Mouse (Mus musculus) mesoderm, embryonic 11.5 days (tissue): ENCODE data around the gene Sacs.
A peak's percentile ranks its signal among the peaks of the same experiment; 100 is the strongest.

Experiments used
- DNase-seq: peaks from one replicate; pipeline ENCODE4 v3.0.0-alpha.2; 2012; ENCODE audit warnings: low read depth, low spot score

Sacs gene

DNA sequence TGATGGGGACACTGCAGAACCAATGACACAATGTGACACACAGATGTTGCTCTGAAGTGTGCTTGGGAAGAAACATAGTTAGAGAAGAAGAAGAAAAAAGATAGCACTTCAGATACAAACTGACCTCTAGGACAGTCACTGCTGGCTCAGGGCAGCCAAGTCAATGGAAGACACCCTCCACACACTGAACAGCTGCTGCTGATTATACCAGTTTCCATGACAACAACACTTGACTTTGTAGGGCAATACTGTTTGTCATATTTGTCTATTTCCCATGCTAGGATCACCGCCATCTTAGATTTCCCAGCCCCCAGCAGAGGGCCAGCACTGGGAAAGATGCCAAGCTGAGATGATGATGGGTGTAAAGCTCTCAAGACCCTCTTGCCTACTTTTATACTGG, 22.7 kb downstream of the Sacs start:
- no peak for DNase-seq

DNA sequence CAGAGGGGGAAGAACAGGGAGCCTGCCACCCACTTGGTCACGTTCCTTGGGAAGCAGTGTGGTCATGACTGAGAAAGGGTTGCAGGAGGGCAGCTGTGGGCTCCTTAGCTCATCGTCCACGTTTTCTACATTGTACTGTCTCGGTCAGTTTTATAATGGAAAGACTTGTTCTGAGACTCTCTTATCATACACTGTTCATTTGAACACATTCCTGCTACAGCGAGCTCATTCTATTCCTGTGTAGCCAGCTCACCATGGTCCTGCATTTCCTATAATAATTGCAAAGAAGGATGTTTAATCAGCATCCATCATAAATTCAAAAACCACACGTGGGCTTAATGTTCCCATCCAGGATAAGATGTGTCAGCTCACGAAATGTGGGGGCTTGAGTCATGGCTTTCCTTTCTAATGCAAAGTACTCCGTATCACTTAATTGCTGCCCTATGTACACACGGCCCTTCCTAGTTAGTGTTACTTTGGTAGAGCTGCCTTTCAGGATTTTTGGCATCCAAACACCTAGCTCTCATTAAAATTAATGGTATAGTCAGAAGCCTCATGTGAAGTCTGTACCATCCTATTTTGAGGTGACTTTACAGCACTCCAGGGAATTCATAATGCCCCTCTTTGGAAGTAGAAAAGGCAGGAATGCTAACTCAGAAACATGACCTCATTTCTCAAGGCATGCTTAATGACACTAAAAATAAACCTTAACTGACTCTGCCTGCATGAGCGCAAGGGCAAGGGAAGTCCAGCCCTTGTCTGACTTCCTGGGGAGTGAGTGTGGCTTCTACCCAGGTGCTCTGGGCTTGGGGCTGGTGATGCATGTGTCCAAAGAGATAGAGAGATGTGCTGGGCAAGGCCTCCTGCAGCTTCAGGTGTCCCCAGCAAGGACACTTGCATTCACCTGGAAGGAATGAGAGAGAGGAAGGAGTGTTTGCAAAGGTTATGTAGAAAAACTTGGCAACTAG, 23.4 kb downstream of the Sacs start:
- DNase-seq: no peak

DNA sequence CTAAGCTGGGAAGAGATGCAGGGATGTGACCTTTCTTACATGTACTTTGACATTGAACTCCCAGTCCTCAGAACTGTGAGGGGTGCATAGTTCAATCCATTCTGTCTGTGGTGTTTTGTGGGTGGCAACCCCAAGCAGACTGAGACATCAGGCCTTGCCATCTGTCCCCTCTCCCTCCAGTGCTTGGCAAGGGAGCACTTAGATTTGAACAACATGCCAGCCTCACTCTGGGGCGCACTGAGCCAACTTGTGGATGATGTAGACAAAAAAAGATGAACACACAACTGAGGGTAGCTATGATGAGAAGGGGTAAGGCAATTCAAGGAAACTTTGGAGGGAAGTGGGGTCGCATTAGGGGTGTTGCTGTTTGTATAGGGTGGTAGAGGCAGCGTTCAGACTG, 26.2 kb downstream of the Sacs start:
- no peak for DNase-seq

DNA sequence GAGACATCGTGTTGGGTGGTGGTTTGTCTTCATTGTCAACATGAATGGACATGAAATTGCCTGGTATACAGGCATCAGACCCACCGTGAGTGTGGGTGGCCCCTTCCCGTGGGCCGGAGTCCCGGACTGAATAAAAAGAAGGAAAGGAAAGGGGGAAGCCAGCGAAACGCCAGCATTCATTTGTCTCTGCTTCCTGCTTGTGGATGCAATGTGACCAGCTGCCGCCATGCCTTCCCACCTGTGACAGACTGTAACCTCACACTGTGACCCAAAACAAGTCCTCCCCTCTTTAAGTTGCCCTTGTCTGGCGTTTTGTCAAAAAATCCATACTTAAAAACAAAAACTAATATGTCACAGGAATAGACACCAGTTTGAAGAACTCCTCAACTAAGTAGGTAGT, 27.7 kb downstream of the Sacs start:
- DNase-seq: no peak

DNA sequence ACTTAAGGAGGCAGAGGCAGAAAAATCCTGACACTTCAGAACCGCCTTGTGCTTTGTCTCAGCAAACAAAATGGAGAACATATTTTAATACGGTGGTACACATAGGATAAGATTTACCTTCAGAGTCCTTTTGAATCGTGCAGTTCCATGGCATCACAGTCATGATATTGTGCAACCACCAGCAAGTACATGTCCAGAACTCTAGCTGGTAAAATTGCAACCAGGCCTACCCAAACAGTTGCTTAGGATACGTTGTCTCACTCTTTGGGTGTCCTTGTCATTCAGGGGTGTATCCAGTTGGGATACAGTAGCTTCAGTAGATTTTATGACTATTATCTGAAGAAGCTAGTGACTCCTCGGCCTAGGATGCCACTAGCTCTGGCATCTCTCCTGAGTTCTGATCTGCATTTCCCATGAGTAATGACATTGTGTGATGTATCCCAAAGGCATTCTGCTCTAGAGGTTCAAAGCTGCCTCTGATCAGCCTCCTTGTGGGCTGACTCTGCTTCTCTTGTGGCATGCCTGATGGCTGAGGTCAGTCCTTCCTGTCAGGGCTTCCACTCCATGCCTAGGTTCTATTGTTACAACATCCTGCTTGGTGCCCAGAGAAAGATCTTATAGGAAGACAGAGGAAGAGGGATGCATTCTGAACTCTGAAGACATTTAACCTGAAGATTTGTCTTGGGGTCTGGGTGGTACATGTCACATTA, 33.2 kb downstream of the Sacs start:
- no peak for DNase-seq

DNA sequence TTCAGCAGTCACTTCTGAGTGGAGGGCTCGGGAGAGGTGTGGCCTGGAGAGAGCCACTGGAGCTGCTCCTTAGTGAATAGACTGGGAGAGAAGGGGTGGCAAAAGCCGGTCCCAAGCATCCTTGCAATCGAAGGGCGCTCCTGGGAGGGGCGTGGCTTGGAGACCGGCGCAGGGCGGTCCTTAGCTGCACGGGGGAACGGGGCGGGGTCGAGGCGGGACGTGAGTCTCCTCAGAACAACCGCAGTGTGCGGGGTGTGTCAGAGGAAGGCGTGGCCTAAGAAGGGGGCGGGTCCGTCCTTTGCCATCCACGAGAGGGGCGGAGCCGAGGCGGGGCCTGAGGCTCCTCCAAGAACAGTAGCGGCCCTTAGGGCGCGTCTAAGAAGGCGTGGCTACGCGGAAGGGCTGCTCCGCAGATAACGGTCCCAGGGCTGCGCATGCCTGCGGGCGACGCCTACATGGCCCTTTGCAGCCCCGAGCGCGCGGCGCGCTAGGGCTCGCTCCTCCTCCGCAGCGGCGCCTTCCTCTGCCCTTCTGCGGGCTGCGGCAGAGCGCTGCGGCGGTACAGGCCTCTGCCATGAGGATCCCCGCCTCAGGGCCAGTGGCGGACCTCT, 34.4 kb downstream of the Sacs start:
- peak; percentile 100 for DNase-seq

DNA sequence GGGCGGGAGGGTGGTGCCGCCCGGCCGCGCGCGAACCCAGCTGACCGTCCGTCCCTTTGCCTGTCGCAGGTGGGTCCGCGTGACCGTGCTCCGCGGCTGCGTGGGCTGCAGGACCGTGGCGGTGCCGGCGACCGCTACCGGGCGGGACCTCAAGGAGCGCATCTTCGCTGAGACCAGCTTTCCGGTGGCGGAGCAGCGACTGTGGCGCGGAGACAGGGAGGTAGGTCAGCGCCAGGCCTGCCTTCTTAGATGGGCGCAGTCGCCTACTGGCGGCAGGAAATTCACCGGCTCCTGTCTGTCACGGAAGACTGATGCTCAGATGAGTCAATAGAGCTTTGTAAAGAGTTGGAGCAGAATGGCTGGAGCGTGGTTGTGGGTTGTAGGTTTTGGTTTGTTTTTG, 35.0 kb downstream of the Sacs start:
- peak; percentile 80 for DNase-seq

DNA sequence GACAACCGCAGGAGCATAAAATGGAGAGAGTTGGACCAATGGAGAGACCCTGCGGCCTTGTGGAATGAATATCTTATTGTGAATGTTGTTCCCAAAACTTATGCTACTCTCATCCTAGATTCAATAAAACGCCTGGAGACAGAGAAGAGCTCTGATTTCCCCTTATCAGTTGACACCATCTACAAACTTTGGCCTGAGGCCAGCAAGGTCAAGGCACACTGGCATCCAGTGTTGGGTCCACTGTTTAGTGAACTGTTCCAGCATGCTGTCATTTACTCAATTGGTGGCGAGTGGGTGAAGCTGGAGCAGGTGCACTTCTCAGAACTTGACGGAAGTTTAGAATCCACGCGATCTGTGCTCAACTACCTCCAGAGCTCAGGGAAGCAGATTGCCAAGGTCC, 53.6 kb downstream of the Sacs start:
- no peak for DNase-seq

DNA sequence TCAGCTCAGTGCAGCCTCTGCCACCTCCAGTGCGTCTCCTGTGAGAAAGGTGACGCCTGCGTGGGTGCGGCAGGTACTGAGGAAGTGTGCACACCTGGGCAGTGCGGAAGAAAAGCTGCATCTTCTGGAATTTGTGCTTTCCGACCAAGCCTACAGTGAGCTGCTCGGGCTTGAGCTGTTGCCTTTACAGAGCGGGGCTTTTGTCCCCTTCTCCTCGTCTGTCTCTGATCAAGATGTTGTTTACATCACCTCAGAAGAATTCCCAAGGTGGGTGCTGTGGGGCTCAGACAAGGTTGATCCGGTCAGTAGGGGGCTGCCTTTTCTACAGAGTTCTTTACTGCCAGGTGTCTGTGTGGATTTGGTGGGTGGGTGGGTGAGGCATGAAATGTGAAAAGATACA, 54.1 kb downstream of the Sacs start:
- DNase-seq: no peak

DNA sequence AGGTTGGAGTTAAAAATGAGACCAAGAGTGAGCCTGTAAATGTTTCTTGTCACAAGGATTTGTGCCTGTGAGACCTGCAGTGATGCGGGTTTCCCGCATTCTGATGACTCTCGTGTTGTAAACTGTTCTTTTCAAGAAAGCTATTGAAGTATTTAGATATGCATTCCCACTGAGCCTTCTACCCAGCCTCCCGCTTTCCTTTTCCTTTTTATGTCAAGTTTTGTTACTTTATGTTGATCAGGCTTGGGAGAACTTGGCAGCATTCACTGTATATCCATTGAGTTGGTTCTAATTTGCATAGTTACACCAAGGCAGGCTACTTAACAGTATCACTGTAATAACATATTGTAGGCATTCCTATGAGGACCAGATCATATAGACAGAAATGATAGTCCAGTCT, 56.2 kb downstream of the Sacs start:
- DNase-seq: no peak

DNA sequence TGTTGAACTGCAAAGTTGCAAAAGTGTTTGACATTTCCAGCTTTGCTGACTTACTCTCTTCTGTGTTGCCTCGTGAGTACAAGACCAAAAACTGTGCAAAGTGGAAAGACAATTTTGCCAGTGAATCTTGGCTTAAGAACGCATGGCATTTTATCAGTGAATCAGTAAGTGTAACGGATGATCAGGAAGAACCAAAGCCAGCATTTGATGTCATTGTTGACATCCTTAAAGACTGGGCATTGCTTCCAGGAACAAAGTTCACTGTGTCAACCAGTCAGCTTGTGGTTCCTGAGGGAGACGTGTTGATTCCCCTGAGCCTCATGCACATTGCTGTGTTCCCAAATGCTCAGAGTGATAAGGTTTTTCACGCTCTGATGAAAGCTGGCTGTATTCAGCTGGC, 71.9 kb downstream of the Sacs start:
- DNase-seq: no peak

DNA sequence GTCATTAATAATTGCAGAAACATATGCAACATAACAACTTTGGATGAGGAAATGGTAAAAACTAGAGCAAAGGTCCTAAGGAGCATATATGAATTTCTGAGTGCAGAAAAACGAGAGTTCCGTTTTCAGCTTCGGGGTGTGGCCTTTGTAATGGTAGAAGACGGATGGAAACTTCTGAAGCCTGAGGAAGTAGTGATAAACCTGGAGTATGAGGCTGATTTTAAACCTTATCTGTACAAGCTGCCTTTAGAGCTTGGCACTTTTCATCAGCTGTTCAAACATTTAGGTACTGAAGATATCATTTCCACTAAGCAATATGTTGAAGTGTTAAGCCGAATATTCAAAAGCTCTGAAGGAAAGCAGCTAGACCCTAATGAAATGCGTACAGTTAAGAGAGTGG, 73.5 kb downstream of the Sacs start:
- no peak for DNase-seq

DNA sequence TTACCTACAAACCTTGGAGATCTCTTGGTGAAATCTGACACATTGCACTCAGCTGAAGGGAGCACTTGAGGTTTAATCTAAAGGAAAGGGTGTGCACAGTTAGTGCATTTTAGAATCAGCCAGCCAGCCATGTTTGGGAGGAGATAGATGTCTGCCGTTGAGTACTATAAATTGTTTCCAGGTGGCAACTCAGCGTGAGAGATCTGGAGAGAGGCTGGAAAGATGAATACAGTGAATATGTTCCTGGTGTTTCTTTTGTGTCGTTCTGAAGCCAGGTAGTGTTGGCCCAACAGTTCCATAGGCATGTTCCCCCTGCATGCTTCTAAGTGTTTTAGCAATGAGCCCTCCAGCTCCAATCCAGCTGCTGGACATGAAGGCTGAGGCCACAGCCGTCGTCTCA, 82.9 kb downstream of the Sacs start:
- DNase-seq: no peak

DNA sequence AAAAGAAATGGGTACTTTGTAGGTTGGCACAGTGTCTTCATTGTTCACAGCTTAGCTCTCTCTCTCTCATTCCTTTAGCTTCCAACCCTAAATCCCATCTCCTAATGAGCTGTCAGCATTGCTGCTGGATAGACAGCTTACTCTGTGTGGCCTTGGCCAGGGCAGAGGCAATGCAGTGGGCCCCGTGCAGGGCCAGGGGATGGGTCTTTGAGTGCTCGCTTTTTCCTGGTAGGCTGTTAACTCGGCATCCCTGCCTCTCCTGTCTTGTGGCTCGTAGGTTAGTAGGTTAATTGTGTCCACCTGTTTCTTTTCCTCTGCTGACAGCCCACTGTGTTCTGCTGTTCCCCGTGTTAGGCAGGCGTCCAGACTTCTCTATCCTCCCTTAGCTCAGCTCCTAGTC, 84.2 kb downstream of the Sacs start:
- no peak for DNase-seq

DNA sequence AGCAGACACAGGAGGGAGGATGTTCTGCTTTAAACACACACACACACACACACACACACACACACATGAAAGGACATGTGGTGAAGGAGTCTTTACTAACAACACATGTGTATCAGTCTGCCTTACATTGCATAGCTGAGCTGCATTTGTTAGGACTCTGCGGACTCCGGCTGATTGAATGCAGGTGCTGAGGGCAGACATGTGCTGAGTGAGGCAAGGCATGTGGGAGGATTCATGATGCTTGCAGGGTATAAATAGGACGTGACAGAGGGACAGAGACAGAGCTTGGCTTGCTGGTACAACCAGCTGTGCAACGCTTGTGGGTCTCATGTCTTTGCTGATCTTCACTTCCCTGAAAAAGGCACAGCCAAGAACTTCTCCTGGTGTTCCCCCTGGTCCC, 85.5 kb downstream of the Sacs start:
- no peak for DNase-seq

DNA sequence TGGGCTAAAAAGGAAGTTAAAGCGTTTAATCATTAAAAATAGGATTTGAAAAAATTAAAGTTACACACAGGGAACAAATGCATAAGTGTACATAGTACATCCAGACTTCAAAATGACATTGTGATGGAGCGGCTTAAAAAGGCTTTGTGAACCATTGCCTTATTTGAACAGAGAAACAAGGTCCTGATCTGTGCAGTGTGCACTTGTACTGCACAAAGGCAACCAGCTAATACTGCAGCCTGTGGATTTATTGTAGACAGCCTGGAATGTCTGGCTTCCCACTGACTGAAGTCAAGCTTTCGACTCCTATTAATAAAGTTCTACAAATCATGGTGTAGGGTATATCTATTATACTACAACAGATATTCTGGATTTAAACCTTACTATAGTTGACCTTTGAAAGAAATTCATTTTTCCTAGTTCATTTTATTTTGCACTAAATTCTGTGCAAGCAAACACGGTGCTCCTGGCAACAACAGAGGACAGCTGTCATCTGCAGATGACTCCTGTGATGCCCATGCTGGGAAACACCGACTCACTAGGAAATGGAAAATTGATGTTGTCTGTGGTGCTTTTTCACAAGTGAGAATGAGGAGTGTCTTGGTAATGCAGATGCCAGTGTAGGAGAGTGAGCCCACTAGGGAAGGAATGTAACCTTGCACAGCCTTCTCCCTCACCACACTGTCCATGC, 86.3 kb downstream of the Sacs start:
- DNase-seq: no peak

DNA sequence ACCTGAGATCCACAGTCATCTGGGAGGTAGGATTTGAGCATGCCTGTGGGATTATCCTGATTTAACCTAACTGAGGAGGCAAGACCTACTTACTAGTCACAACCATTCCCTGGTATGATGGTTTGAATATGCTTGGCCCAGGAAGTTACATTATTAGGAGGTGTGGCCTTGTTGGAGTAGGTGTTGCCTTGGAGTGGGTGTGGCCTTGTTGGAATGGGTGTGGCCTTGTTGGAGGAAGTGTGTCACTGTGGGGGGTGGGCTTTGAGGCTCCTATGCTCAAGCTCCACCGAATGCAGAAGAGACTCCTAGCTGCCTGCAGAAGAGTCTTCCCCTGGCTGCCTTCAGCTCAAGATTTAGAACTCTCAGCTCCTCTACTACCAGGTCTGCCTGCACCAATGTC, 87.9 kb downstream of the Sacs start:
- DNase-seq: no peak

DNA sequence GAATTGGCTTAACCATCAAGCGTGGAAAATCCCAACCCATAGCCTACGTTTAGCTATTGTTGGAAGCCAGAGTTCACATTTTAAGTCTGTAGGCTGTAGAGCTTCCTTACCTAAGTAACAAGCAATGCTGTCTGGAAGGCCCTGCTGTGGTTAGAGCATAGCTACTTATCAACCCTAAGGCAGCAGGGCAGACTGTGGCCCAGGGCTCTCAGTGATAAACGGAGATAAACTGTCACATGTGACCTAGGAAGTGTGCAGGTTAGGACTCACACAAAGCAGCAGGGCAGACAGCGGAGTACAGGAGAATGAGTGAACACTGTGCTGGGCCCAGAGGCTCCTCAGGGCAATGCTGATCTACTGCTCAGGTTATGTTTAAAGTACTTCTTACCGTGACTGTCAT, 91.5 kb downstream of the Sacs start:
- DNase-seq: no peak

DNA sequence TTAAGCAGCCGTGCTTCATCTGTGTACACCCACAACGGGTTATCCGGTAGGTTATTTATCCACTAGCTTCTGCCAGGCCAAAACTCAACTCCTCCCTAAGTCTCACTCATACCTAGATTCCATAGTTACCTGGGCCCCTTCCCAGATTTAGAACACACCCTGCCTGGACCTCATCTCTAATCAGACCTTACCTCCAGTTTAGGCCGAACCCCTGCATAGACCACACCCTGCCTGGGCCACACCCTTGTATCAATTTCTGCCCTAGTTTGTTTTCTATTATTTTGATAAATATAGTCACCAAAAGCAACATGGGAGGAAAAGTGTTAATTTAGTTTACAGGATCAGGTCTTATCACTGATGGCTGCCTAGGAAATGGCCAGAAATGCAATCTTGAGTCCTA, 91.9 kb downstream of the Sacs start:
- no peak for DNase-seq

DNA sequence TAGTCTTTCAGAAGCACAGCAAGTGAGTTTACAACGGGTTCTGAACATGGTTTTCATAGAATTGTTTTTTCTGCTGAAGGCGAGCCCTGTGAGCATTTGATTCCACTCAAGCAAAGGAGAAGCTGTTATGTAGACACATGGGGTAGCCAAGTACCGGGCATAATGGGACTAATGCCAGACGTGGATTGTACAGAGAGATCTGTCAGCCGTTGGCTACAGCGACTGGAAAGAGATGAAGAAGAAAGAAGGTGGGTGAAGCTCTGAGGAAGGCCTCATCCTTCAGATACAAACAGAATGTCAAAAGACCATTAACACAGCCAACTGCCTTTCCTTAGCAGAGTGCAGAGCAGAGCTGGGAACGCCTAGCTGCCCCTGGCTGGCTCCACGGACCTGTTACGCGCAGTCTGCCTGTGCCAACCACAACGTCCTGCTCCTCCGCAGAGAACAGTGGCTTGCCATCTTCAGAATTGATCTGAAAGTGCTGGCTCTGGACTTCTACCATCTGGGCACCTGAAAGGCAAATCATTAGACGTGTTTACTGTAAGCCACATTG, 93.8 kb downstream of the Sacs start:
- DNase-seq: no peak

DNA sequence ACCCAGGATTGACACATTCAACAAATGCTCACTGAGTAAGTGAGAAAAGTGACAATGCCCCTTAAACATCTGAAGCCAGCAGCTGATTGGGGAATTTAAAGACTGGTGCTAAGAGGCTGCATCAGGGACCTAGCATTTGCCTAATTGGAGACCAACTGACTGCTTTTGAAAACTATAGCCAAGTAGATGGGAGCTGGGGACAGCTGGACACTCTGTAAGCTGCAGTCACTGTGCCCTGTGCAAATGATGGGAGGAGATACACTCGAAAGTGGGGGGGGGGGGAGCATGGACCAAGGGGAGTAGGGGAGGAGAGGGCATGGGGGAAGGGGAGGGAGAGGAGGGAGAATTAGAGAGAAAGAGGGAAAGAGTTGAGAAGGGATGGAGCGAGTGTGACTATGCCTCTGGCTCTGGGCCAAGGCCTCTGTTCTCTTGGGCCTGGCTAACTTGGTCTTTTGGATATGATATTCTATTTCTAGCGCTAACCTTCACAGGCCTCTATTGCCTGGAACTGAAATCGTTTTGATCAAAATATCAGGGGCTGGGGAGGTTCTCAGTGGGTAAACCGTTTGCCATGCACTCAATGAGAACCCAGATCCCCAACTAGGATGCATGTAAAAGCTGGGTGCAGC, 97.7 kb downstream of the Sacs start:
- DNase-seq: no peak
